Mouse (Mus musculus): ENCODE measurements around the gene Trmt10b.

Gene Trmt10b

DNA sequence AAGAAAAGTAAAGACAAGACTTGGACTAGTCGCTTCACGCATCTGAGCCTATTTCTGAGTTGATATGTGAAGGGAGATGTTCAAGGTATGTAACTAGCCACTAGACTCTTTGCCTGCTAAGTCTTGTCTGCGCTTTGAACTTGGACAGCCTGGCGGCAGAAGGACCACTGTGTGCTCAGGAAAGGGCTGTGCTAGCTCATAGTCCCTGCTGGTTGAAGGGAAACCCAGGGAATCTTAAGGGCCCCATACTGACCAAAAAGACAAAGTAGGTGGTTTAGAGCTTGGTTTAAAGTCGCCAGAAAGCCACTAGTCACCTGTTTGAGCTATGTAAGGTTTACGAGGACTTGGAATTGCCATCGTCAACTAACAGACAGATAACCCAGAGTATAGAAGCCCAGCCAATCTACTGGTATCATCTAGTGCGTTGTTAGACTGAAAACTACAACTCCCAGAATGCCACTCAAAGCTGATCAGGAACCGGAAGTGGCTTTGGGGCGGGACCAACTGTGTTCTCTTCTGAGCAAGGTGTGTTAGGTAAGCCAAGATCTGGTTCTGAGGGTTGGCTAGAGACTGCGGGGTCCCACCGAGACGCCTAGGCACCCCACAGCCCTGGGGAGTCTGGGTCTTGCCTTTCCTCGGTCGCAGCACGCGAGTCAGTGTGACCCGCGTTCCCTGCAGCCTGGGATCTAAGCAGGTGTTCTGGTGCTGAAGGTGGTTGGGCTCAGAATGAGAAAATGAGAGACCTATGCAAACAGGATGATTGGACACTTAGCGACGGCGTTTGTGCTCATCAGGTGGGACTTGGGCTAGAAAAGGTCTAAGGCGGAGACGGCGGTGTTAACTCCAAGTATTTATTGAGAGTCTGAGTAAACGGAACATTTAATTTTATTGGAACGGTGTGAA lies at the start of gene Trmt10b:
Gene Trmt10b, plus strand, starts transcription at position 466 of the 903 bp plus-strand sequence.
- DNase-seq: peak; percentile 84

DNA sequence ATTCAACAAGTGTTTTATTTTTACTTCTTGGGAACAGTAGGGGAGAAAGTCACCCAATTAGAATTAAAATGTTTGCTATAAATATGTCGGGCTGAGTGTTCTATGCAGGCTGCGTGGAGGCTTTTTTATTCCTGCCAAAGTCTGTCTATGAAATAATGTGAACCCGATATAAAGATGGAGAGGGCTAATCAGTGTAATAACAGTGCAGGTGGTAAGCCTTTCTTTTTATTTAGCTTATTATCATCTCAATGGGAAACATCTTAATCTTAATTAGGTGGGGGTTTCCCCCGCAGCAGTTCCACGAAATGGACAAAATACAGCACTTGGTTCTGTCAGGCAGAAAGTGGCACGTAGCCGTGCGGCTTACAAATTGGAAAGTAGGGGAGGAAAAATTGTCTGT lies 45.7 kb upstream of the Trmt10b start:
- DNase-seq: no peak

DNA sequence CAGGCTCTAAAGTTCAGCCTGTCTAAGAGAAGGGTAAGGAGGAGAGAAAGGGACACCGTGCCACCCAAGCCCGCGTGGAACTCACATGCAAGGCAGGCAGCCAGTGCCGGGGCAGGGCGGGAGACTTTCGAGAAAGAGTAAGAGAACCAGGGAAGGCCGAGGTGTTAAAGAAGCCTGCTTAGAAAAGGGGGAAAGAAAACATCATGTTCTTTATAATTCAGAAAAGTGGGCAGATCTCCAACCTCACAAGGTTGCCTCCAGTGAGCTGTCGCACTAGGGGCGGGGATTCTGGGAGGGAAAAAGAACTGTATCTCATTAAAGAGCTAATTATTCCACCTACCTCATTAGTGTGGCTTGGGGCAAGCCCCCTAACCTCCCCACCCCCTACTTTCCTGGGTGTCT lies 44.1 kb upstream of the Trmt10b start:
- DNase-seq: no peak

DNA sequence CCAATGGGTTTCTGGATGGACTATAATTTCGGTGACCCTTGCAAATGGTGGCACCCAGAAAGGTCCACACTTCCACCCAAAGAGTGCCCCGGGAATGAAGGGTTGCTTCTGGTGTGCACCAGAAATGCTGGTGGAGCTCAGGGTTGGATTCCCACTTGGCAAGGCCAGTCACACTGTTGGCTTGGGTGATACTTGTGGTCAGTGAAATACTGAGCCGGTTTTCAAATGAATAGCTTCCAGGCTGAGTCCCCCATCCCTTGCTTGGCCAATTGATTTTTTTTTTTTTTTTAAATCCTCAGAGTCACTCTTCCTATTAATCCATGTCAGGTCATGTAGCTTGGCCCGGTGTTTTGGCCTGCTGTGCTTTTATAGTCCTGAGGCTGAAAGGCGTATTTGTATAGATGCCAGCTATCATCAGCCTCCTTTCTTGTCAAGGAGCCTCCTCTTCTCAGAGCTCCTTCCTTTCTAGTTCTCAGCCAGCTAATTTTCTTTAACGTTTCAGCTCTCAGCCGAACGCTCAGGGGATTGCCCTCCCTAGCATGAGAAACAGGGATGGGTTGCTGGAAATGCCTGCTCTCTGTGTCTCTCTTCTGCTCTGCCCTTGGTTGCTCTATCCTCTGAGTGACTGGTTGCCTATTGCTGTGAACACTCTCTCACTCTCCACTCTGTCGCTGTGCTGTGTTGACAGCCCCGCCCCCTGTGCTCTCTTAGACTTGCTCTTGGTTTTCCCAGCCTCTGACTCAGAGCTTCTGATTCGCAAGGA lies 42.9 kb upstream of the Trmt10b start:
- DNase-seq: no peak

DNA sequence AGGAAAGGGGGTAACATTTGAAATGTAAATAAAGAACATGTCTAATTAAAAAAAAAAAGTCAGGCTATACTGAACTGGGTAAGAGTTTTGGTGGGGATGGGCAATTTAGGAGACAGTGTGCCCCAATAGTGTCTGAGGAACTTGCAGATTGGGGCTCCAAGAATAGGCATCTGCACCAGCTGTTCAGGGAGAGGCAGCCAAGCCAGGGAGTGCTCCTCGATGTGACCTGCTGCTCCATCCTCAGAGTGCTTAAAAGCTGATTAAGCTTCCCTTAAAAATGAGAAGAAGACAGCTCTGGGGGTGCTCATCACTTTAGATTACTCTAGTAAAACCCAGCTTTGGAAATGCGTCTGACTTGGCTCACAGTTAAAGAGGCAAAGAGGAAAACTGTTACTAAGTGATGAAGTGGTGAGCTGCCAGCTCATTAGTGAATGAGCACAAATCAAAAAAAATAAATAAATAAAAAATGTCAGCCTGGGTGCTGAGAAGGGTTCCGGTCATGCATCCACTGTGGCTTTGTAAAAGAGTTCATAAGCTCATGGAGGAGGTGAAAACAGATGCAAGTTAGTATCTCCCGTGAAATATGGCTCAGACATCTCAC lies 37.6 kb upstream of the Trmt10b start:
- no peak for DNase-seq

DNA sequence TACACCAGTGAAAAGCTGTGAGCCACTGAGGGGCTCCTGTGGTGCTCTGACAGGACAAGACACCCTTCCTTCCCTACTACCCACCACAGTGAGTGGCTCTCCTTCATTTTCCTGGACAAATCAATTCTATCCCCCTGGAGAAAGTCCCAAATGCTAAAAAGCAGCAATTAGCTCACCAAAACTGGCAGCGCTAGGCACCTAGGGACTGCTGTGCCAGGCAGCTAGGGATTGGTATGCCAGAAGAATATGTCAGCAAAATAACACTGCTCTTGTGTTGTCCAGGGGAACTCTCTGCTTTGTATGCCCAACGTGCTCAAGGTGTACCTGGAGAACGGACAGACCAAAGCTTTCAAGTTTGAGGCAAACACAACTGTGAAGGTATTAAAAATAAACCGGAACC lies 35.4 kb upstream of the Trmt10b start:
- DNase-seq: no peak

DNA sequence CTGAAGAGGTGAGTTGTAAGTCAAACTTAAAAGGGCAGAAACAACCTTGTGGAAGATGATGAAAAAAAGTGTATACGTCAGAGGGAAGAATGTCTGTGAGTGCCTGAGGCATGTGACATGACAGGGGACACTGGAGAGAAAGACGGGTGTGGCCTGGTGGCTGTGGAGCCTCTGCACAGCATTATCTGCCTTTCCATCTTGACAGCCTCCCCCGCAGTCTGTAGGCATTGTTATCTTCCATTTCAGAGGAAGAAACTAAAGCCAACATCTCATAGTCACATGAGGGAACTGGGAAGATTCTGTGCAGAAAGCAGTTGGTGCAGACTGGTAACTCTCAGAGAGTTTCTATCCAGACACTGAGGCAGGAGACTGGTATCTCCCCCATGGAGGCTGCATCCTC lies 29.0 kb upstream of the Trmt10b start:
- DNase-seq: peak; percentile 11

DNA sequence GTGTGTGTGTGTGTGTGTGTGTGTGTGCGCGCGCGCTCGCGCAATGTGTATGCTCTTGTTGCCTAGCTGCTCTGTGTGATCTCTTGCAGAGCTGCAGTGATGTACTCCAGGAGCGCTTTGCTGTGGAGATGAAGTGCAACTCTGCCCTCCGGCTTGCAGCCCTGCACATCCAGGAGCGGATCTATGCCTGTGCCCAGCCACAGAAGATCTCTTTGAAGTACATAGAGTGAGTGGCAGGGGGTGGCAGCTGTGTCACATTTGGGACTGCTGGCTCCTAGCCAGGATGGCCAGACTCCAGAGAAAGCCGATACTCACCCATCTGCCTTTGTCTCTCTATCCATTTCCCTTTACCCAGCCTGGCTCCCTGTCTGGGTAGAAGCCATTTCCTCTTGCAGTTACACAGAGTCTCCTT lies 25.9 kb upstream of the Trmt10b start:
- DNase-seq: no peak

DNA sequence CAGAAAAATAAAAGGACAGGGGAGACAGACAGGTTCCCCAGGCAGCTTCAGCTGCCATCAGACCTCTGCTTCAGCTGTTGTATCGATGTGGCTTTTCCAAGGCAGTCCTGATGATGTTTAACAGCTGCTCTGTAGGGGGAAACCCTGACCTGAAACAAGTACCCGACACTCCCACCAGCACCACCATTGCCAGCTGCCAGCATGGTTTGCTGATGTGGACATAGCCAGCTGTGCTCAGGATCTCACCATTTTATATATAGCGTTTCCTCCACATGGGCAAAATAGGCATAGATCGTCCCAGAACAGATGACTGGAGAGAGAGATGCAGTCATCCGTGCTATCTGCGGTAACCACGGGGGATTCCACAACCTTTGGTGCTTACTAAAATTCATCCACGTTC lies 21.2 kb upstream of the Trmt10b start:
- no peak for DNase-seq

DNA sequence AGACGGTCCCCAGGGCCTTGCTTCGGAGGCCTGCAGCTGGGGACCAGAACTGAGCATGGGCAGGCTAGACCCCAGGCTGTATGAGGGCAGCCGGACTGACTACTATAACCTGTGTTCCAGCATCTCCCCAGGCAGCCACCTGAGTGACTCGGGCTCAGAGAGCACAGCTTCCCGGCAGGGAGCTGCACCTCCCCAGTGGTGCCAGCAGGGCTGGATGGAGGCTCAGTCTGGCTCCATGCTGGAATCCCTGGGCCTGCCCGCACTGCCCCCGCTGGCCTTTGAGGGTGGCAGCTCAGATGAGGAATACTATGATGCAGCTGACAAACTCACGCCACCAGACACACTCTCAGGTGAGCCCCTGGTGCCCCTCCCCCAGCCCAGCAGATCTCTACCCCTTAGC lies 17.6 kb upstream of the Trmt10b start:
- no peak for DNase-seq

DNA sequence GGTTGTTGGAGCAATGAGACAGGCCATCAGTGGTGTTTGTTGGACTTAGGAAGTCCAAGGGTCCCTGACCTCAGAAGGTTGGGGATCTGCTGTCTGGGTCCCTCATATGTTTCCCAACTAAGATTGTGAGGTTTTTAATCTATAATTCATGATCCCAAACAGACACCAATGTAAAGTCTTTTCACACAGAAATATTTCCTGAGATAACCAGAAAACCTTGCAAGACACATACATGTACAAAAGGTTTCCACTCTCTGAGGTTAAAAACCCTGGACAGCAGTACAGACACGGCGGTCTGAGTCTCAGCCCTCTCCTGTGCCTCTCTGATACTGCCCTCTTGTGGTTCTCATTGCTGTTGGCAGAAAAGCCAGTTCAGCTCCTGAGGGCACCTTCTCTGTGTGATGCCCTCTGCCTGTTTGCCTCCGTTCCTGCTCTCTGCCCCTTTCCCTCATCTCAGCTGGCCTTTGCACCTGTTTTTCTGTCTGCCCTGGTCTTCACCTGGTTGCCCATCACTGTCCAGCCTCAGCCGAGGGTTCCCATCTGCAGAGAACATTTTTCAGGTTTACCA lies 16.9 kb upstream of the Trmt10b start:
- DNase-seq: peak; percentile 68

DNA sequence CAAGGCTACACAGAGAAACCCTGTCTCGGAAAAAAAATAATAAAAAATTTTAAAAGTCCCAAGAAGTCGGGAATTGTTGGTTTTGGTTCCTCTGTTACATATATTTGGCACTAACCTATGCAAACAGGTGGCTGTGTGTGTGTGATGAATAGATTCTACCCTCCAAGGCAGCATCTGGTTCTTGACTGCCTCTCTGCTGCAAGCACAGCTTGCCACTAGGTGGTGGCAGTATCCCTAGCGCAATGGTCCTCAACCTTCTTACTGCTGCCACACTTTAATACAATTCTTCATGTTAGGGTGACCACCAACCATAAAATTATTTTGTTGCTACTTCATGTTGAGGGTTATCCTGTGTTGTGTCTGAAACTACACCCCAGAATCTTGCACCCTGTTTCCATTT lies 10.6 kb upstream of the Trmt10b start:
- DNase-seq: no peak

DNA sequence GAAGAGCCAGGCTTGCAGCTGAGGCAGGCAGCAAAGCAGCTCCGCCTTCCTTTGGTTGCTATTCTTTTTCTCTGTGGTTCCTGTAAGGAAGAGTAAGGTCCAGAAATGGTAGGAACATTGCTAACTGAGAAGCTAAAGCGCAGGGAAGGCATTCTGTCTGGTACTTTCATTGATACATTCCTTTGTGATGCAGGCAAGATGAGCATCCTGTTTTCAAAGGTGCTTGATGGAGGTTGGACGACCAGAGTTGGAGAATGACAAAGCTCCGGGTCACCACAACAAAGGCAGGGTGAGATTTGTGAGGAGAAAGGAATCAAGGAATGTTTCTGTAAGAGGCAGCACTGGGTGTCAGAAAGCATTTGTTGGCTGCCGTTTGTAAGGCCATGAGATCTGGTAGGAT lies 9.0 kb upstream of the Trmt10b start:
- no peak for DNase-seq

DNA sequence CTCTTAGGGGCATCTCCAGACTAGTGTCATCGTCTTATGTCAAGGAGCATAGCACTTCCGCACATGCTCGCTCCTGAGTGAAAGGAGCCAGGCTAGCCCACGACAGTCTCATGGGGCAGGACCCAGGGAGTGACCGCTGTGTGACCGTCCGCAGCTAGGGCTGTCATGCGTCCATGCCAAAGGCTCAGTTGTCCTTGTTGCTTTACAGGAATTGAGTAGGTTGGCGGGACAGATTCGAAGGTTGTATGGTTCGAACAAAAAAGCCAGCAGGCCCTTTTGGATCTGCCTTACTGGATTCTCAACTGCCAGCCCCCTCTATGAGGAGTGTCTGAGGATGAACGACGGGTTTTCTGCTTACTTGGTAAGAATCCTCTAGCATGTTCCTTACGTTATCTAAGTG lies 8.6 kb downstream of the Trmt10b start:
- no peak for DNase-seq

DNA sequence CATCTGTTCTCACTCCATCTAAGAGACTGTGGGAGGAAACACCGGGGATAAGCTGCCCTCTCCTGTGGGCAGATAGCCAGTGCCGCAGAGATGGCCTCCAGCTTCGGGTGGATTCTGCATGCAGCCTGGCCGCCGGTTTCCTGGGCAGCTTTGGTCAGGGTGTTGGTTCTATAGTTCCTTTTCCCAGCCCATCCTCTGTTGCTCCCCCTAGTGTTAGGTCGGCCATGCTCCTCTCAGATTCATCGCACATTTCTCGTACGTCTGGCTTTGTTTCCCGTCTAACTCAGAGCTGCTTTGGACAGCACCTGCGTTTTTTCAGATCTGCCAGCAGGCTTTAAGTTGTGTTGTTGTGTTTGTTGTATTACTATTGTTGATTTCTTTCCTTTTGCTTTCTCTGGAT lies 11.1 kb downstream of the Trmt10b start:
- DNase-seq: no peak

DNA sequence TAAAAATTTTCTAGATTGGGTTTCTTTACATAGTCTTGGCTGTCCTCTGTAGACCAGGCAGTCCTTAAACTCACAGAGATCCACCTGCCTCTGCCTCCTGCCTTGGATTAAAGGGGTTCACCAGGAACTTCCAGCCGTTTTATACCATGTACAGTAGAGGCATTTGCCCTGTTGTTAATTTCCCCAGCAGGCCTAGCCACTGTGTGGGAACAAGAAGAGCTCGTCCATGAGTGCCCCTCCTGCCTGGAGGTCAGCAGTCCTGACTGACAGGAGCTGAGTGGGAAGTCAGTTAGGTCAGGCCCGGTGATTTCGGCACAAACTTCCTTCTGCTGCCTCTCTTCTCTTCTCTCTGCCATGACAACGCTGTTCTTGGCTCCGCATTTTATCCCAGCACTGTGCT lies 11.7 kb downstream of the Trmt10b start:
- no peak for DNase-seq

DNA sequence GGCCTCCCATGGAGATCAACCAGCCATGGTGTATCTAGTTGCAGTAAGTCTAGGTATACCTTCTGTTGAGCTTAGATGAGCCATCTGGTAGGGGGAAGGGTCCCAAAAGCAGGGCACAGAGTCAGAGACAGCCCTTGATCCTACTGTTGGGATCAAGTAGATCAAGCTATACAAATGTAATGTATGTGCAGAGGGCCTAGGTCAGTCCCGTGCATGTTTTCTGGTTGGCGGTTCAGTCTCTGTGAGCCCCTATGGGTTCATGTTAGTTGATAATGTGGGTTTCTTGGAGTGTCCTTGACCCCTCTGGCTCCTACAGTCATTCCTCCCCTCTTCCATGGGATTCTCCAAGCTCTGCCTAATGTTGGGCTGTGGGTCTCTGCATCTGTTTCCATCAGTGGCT lies 14.1 kb downstream of the Trmt10b start:
- no peak for DNase-seq

DNA sequence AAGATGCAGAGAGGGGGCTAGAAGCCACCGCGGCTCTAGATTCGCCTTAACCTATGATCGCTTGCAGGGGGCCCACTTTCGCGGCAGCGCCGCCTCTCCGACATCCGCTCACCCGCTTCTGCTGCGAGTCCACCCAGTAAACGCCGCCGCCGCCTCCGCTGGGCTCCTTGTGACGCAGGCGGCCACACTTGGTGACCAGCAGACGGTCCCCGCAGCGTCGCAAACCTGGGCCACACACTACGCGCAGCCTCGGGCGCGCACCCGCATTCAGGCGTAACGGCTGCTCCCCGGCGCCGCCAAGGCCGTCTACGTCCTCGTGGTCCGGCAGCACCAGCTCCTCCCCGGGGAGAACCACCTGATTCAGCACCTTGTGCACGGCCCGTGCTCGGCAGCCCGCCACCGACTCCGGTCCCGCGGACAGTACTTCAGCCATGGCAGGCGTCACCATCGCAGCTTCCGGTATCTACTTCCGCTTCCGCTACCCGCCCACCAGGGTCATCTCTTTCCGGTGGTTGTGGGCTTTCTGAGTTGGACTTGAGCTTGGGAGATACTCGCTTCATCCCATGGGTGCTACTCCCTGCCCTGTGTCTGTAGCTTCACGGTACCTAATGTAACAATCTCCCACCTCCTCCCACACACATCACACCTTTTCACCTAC lies 23.4 kb downstream of the Trmt10b start:
- peak; percentile 85 for DNase-seq

DNA sequence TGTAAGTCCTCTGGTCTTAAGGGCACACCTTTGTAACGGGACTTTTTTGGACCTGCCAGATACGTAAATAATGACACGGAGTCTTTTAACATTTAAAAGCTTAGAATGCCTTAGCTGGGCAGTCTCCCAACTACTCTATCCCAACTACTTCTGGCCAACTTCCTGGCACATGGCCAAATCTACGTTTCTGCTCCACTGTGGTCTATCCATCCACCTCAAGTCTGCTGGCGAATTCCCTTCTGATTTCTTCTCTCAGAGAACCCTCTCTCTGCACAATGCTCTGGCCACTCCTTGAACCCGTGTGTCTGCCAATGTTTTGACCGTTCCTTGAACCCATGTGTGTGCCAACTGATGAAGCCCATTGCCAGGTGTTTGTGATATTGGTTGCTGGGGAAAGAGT lies 34.2 kb downstream of the Trmt10b start:
- DNase-seq: no peak

DNA sequence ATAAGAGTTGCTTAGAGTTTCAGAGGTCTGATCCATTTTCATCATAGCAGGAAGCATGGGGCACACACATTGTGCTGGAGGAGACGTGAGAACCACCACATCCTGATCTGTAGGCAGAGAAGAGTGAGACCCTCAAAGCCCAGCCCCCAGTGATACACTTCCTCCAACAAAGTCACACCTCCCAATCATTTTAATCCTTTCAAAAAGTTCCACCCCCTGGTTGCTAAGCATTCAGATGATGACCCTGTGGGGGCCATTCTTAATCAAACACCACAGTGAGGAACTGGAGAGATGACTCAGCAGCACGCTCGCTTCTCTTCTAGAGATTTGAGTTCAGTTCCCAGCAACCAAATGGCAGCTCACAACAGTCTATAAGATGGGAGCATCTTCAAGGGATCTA lies 35.5 kb downstream of the Trmt10b start:
- no peak for DNase-seq

DNA sequence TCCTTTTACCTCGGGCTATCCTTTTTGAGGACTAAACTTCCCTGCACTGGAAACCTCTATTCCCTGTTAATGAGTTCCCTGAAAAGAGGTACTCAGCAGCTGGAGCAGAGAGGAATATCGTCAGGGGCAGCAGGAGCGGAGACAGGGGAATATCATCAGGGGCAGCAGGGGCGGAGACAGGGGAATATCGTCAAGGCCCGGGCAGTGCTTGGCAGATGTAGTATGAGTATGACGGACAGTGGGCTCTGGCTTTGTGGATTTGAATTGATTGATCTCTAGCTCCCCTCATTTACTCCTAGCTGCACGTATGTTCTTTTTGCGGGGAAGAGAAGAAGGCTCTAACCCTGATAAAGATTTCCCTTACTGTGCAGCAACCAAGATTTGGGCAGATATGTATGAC lies 44.3 kb downstream of the Trmt10b start:
- peak; percentile 28 for DNase-seq

DNA sequence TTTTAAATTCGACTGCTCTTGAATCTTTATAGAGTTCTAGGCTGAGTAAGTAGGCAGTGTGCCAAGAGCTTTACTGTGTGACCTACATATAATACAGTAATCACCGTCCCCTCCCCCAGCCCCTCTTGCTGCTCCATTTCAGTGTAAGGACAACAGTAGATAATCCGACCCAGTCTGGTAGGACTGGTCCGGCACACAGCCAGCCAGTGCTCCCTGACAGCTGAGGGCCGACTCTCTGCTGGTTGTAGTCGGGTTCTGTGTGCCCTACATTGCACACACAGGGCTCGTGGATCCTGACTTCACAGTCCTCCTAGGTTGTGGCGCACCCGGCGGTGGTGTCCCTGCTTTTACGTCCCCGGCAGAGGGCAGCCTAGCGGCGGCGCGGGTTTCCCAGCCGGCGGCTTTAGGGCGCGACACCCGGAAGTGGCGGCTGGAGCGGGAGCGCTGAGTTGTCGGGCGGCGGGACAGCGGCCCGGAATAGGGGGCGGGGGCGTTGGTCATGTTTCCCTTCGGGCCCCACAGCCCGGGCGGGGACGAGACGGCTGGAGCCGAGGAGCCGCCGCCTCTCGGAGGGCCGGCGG lies 44.8 kb downstream of the Trmt10b start, which contains the start of gene Dcaf10:
Gene Dcaf10, plus strand, starts transcription at position 433 of the 581 bp plus-strand sequence.
- peak; percentile 95 for DNase-seq

Measured in thymus, postnatal 14 days (tissue).